Mouse (Mus musculus): ENCODE measurements around the gene 1300017J02Rik.

Gene 1300017J02Rik

GRCm38 (mm10) chr9:103214281-103214680, 90.6 kb downstream of the 1300017J02Rik start:
- no peak for DNase-seq (ENCODE audit: low read depth, low spot score)

GRCm38 (mm10) chr9:103213631-103214030, 91.3 kb downstream of the 1300017J02Rik start:
- no peak for DNase-seq (ENCODE audit: low read depth, low spot score)

- DNase-seq (ENCODE audit: low read depth, low spot score) = no peak
Observed at GRCm38 (mm10) chr9:103212654-103213420, 92.0 kb downstream of the 1300017J02Rik start.

- DNase-seq (ENCODE audit: low read depth, low spot score) = no peak
Observed at GRCm38 (mm10) chr9:103208802-103209423, 96.0 kb downstream of the 1300017J02Rik start.

GRCm38 (mm10) chr9:103207846-103208245, 97.0 kb downstream of the 1300017J02Rik start:
- DNase-seq (ENCODE audit: low read depth, low spot score) = no peak

GRCm38 (mm10) chr9:103205786-103206185, 99.1 kb downstream of the 1300017J02Rik start:
- DNase-seq (ENCODE audit: low read depth, low spot score) = no peak

- peak; percentile 85 for DNase-seq (ENCODE audit: low read depth, low spot score)
Observed at GRCm38 (mm10) chr9:103201561-103202260, 103.2 kb downstream of the 1300017J02Rik start, which contains the start of gene Srprb. TSS of gene Srprb (minus strand) at chr9:103202137.
